Mouse (Mus musculus) midbrain, embryonic 11.5 days (tissue): ENCODE data around the gene Myo5a. TPM values are rescaled to one million over a fixed set of nuclear protein-coding genes. Genes with fewer than 3 reads are reported as not detected.
A peak's percentile ranks its signal among the peaks of the same experiment; 100 is the strongest.

Experiments used
- ATAC-seq: fragments of 200-750 bp; cut with Nextera tagmentation; 2 replicates; pipeline ENCODE4 v1.8.0; 2017; ENCODE audit warnings: moderate TSS enrichment, moderate library complexity; ENCODE audit not compliant: low FRiP score
- DNase-seq: peaks from one replicate; pipeline ENCODE4 v3.0.0; 2015; ENCODE audit warnings: low spot score; ENCODE audit errors: missing footprints
- H3K27ac ChIP-seq: fragments of 300-500 bp; sonication (generic); 2 replicates; pipeline ENCODE4 v1.5.1; 2014; ENCODE audit warnings: low read depth, low read length
- H3K27me3 ChIP-seq: fragments of 300-500 bp; sonication (generic); 2 replicates; pipeline ENCODE4 v1.6.1; 2014; ENCODE audit warnings: mild to moderate bottlenecking, low read length, moderate library complexity, mixed read lengths; ENCODE audit not compliant: control insufficient read depth, insufficient read depth
- H3K36me3 ChIP-seq: fragments of 300-500 bp; sonication (generic); 2 replicates; pipeline ENCODE4 v1.6.1; 2014; ENCODE audit warnings: mild to moderate bottlenecking, low read length, moderate library complexity, mixed read lengths; ENCODE audit not compliant: control insufficient read depth, insufficient read depth
- H3K4me1 ChIP-seq: fragments of 300-500 bp; sonication (generic); 2 replicates; pipeline ENCODE4 v1.6.1; 2014; ENCODE audit warnings: low read length; ENCODE audit not compliant: control insufficient read depth, insufficient read depth
- H3K4me2 ChIP-seq: fragments of 300-500 bp; sonication (generic); 2 replicates; pipeline ENCODE4 v1.6.1; 2014; ENCODE audit warnings: mild to moderate bottlenecking, moderate library complexity
- H3K4me3 ChIP-seq: fragments of 300-500 bp; sonication (generic); 2 replicates; pipeline ENCODE4 v1.5.1; 2014; ENCODE audit warnings: low read depth, low read length
- H3K9ac ChIP-seq: fragments of 300-500 bp; sonication (generic); 2 replicates; pipeline ENCODE4 v1.6.1; 2014; ENCODE audit warnings: low read length
- H3K9me3 ChIP-seq: fragments of 300-500 bp; sonication (generic); 2 replicates; pipeline ENCODE4 v1.6.1; 2016; ENCODE audit warnings: low read length; ENCODE audit not compliant: control insufficient read depth
- WGBS: fragments of 180-500 bp; shearing (Covaris S2); extraction: QIAGEN DNeasy Blood & Tissue Kit; methylation state at CpG from one replicate; pipeline ENCODE4 v1.1.7; 2014; 5-methylcytosine and 5-hydroxymethylcytosine counted together
- polyA plus RNA-seq: library from polyadenylated mRNA; unstranded; fragments of >200 nt; fragmentation: Nextera tagmentation; extraction: Ambion mirVana; gene quantifications from 2 replicates; pipeline ENCODE4 v1.2.1, GENCODE M21; 2014

The Myo5a gene
- polyA plus RNA-seq, 1 experiment from 2014 or later = 29.2 TPM

DNA sequence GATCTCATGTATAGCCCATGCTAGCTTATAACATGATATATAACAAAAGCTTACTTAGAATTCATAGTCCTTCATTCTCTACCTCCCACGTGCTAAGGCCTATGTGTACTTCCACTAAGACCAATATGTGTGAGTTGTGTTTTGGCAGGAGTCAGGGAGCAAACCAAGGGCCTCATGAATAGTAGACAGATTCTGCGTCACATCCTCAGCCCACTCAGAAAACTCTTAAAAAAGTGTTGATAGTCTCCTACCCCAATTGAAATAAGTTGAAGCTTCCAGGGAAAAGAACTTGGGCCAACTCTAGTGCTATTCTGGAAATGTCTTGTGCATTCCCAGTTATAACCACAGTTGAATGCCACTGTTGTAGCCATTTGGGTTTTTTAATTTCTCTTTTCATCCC, 131.2 kb downstream of the Myo5a start:
- WGBS = 94% methylated on average over 2 of the region's 2 CpGs
- Histone ChIP-seq H3K36me3 (peaks cover 7% of the 10 kb centered on the region; the same call in 1 of the 2 replicates), H3K4me2 (no peak overlapping the region), H3K9ac (no peak overlapping the region), H3K27me3 (no peaks in the 10 kb centered on the region), H3K9me3 (no peaks in the 10 kb centered on the region), H3K4me3 (no peak overlapping the region), H3K27ac (no peak overlapping the region), H3K4me1 (no peaks in the 10 kb centered on the region)
- ATAC-seq = no peak
- peak; percentile 2 for DNase-seq

DNA sequence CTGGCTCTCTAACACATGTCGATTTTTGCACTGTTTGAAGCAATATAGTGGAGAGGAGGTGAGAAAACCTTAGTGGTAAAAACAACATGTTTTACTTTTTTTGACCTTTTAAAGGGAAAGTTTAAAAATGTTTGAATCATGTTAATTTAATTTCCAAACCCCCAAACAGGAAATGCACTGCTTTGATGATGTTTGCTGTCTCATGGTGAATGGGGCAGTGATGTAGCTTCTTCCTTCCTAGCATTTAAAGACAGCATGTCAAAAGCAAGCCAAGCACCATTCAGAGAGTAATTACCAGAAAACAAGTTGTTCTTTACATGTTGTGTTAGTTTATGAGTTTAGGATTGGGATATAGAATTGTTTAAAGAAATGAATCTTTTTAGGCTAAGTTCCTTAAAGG, 138.4 kb downstream of the Myo5a start:
- Histone ChIP-seq H3K27ac (no peak overlapping the region), H3K36me3 (peaks cover 5% of the 10 kb centered on the region; the same call in 1 of the 2 replicates), H3K4me1 (no peaks in the 10 kb centered on the region), H3K9me3 (no peaks in the 10 kb centered on the region), H3K9ac (no peak overlapping the region), H3K27me3 (no peaks in the 10 kb centered on the region), H3K4me2 (no peak overlapping the region), H3K4me3 (no peak overlapping the region)
- WGBS = 91% methylated on average over 1 of the region's 1 CpGs
- ATAC-seq = no peak
- no peak for DNase-seq

GRCm38 (mm10) chr9:75210269-75210668, 139.5 kb downstream of the Myo5a start:
- DNase-seq = no peak
- H3K9me3 ChIP-seq = no peaks in the 10 kb centered on the region
- no peak for ATAC-seq
- no peak overlapping the region for H3K4me3 ChIP-seq
- H3K36me3 ChIP-seq = peaks cover 8% of the 10 kb centered on the region; the same call in 1 of the 2 replicates
- H3K9ac ChIP-seq = no peak overlapping the region
- H3K4me2 ChIP-seq = no peak overlapping the region
- H3K27me3 ChIP-seq = no peaks in the 10 kb centered on the region
- no peak overlapping the region for H3K27ac ChIP-seq
- 64% methylated on average over 2 of the region's 2 CpGs for WGBS
- no peaks in the 10 kb centered on the region for H3K4me1 ChIP-seq

GRCm38 (mm10) chr9:75214743-75215413, 144.1 kb downstream of the Myo5a start:
- peaks cover 13% of the 10 kb centered on the region; the same call in 1 of the 2 replicates for H3K36me3 ChIP-seq
- H3K27me3 ChIP-seq = no peaks in the 10 kb centered on the region
- H3K4me3 ChIP-seq = no peak overlapping the region
- H3K9ac ChIP-seq = no peak overlapping the region
- no peak overlapping the region for H3K4me2 ChIP-seq
- no peaks in the 10 kb centered on the region for H3K9me3 ChIP-seq
- ATAC-seq (no peak), DNase-seq (no peak)
- 93% methylated on average over 11 of the region's 11 CpGs for WGBS
- no peak overlapping the region for H3K27ac ChIP-seq
- no peaks in the 10 kb centered on the region for H3K4me1 ChIP-seq

GRCm38 (mm10) chr9:75219942-75220341, 149.1 kb downstream of the Myo5a start:
- Histone ChIP-seq H3K27me3 (no peaks in the 10 kb centered on the region), H3K27ac (no peak overlapping the region), H3K9ac (no peak overlapping the region), H3K4me1 (peaks cover 3% of the 10 kb centered on the region), H3K9me3 (no peaks in the 10 kb centered on the region), H3K36me3 (peaks cover 10% of the 10 kb centered on the region), H3K4me3 (no peak overlapping the region), H3K4me2 (no peak overlapping the region)
- no peak for DNase-seq
- WGBS = 79% methylated on average over 5 of the region's 5 CpGs
- ATAC-seq = no peak

- Histone ChIP-seq H3K4me1 (peaks cover 3% of the 10 kb centered on the region), H3K27ac (no peak overlapping the region), H3K27me3 (no peaks in the 10 kb centered on the region), H3K9ac (no peak overlapping the region; the same call in 1 of the 2 replicates), H3K4me3 (no peak overlapping the region), H3K36me3 (peaks cover 8% of the 10 kb centered on the region), H3K4me2 (no peak overlapping the region), H3K9me3 (no peaks in the 10 kb centered on the region)
- ATAC-seq = peak; percentile 50; the same call in 1 of the 2 replicates
- no peak for DNase-seq
- 65% methylated on average over 10 of the region's 10 CpGs for WGBS
Observed at GRCm38 (mm10) chr9:75221420-75222287, 150.8 kb downstream of the Myo5a start.

GRCm38 (mm10) chr9:75231841-75232746, 161.3 kb downstream of the Myo5a start, which contains the start of gene Myo5c:
Gene Myo5c (plus strand): TSS chr9:75232020.
- ATAC-seq (peak; percentile 73), DNase-seq (peak; percentile 93)
- peaks cover 22% of the 10 kb centered on the region for H3K27me3 ChIP-seq
- no peaks in the 10 kb centered on the region for H3K36me3 ChIP-seq
- peaks cover 6% of the 10 kb centered on the region for H3K4me1 ChIP-seq
- H3K4me2 ChIP-seq = peak within 1 kb of the TSS; percentile 65
- peak within 1 kb of the TSS; percentile 51; the same call in 1 of the 2 replicates for H3K9ac ChIP-seq
- 2% methylated on average over 48 of the region's 48 CpGs for WGBS
- H3K9me3 ChIP-seq = no peaks in the 10 kb centered on the region
- H3K4me3 ChIP-seq = peak within 1 kb of the TSS; percentile 36
- H3K27ac ChIP-seq = no peak within 1 kb of the TSS

DNA sequence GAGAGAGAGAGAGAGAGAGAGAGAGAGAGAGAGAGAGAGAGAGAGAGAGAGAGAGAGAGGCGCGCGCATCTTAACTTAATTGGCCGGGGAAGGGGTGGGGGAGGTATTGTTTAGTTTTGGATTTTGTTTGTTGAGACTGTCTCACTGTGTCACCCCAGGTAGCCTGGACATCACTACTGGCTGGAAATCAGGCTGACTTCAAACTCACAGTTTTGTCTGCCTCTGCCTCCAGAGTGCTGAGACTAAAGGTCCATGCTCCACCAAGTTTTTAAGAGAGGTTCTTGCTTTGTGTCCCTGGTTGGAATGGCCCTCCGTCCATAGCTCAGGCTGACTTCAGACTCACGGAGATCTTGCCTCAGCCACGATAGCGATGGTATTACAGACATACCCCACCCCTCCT, 162.0 kb downstream of the Myo5a start:
- Histone ChIP-seq H3K9me3 (no peaks in the 10 kb centered on the region), H3K4me1 (peaks cover 6% of the 10 kb centered on the region), H3K27ac (no peak overlapping the region), H3K36me3 (no peaks in the 10 kb centered on the region), H3K4me2 (no peak overlapping the region), H3K4me3 (no peak overlapping the region), H3K27me3 (peaks cover 22% of the 10 kb centered on the region), H3K9ac (no peak overlapping the region)
- DNase-seq (peak; percentile 89), ATAC-seq (no peak)
- 18% methylated on average over 8 of the region's 8 CpGs for WGBS
